Mouse (Mus musculus): ENCODE data around the gene A930017K11Rik.

DNA sequence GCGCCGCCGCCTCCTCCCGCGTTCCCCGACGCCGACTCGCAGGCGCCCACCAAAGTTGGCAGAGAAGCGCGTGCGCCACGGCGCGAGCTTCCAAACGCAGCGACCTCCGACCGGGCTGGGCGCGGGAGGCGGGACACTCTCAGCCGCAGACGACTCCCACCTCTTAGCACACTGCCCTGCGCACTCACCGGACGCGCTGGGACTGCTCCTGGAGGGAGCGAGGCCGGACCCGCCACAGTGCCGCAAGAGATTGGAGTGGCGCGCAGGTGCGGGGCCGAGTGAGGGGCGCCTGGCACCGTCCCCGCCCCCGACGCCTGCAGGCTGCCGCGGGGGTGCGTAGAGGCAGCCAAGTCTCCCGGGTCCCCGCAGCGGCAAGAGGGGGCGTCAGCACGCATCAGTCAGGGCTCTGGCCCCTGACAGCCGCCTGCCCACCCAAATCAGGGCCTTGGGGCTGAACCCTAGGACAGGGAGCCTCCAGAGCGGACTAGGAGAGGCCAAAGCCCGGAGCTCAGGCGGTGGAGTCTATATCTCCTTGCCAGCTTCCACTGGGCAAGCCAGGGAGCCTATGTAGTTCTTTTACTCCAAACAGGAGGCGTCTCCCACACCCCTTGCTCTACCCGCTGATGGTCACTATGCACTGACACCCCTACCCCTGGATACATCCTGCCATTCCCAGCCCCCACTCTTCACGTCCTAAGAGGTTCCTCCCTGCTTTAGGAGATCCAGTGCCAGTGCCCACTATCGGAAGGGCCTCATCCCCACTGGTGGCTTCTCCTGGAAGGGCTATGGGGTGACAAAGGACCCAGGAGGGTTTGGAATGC lies at the start of gene A930017K11Rik:
- TF ChIP-seq CTCF (conservative IDR thresholded peaks at IDR 0.05; ENCODE audit: low read length) (no peak), POU5F1 (IDR thresholded peaks at IDR 0.05; ENCODE audit: borderline replicate concordance, low read length) (no peak), NANOG (IDR thresholded peaks at IDR 0.05; ENCODE audit: borderline replicate concordance, low read length) (no peak)

Data from E14TG2a.4 (cell line).